Mouse (Mus musculus) olfactory bulb, adult 2 months (tissue): ENCODE data around the gene Fam241b.

ENCODE experiments used
- CTCF ChIP-seq: fragments of 200-500 bp; IDR thresholded peaks from 2 replicates; pipeline ENCODE4 v1.5.1; 2012; ENCODE audit warnings: low read depth, mild to moderate bottlenecking, low read length, moderate library complexity; ENCODE audit not compliant: insufficient read depth
- POLR2A ChIP-seq: fragments of 200-500 bp; IDR thresholded peaks from 2 replicates; pipeline ENCODE4 v1.6.1; 2012; ENCODE audit warnings: mild to moderate bottlenecking, low read depth, low read length, moderate library complexity; ENCODE audit not compliant: insufficient read depth

GRCm38 (mm10) chr10:62076248-62077134 is 67.2 kb downstream of the Fam241b start:
- TF ChIP-seq POLR2A (no peak), CTCF (no peak)
